Mouse (Mus musculus) embryonic fibroblast, embryonic 13.5 days (primary cell): Measurements from ENCODE around the gene Cdc27.

Source experiments
- CTCF ChIP-seq: IDR thresholded peaks from 2 replicates; pipeline ENCODE4 v1.5.1; 2011; ENCODE audit warnings: mild to moderate bottlenecking, control low read depth, low read length, moderate library complexity, borderline replicate concordance; ENCODE audit not compliant: insufficient read depth
- POLR2A ChIP-seq: IDR thresholded peaks from 2 replicates; pipeline ENCODE4 v1.6.1; 2011; ENCODE audit warnings: low read depth, mild to moderate bottlenecking, control low read depth, low read length, moderate library complexity

- TF ChIP-seq CTCF (no peak), POLR2A (no peak)
Measured at GRCm38 (mm10) chr11:104459671-104460070, 90.7 kb downstream of the Cdc27 start.
